Mouse (Mus musculus): Measurements from ENCODE around the gene 4931428L18Rik.

4931428L18Rik gene

DNA sequence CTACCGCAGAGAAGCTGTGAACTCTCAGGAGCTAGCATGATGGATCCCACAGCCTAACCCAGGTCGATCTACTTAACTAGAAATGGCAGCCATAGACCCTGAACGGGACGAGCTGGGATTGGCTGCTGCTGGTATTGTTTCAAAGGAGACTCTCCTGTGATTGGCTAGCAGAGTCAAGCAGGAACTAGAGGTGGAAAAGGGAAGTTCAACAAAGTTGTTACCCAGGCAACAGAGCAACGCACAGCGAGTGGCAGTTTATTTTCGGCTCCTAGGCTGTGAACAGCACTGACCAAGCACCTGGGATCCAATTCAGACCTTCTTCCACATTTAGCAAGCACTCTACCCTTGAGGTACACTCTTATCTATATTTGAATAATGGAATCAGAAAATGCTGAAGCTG is at the start of gene 4931428L18Rik, which contains the start of gene Pih1d3:
Gene 4931428L18Rik (minus strand): TSS at position 121 of the 400 bp plus-strand sequence.
Gene Pih1d3 (plus strand): TSS at position 275 of the 400 bp plus-strand sequence.
- DNase-seq (ENCODE audit: low spot score), result no peak

DNA sequence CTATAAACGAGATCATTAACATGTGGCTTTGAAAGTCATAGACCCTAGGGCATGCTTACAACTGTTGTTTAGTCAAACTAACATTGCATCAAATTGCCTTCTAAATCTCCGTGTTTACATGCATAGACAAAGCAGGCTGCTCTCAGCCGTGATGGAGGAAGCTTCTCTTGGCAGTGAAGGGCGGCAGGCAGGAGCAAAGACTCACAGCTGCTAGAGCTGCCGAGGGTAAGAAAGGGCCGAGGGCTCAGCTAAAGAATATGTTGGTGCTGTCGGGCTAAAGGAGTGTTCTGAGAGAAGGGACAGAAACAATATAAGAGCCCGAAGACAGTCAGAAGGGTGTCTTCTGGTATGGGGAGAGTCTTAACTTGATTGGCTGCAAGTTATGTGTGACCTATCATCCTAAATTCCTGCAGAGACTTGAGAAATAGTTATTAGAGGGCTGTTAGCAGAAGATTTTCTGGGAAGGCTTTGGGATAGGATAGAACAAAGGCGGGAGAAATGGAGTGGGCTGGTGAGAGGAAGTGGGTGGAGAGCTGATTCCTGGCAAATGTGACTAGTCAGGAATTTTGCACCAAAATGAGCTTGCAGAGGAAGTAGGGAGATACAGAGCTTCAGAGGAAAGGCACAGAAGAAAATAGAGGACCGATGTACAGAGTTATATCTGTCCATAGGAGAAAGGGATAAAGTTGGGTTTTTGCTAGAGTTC is 37.9 kb upstream of the 4931428L18Rik start:
- no peak for DNase-seq (ENCODE audit: low spot score)

DNA sequence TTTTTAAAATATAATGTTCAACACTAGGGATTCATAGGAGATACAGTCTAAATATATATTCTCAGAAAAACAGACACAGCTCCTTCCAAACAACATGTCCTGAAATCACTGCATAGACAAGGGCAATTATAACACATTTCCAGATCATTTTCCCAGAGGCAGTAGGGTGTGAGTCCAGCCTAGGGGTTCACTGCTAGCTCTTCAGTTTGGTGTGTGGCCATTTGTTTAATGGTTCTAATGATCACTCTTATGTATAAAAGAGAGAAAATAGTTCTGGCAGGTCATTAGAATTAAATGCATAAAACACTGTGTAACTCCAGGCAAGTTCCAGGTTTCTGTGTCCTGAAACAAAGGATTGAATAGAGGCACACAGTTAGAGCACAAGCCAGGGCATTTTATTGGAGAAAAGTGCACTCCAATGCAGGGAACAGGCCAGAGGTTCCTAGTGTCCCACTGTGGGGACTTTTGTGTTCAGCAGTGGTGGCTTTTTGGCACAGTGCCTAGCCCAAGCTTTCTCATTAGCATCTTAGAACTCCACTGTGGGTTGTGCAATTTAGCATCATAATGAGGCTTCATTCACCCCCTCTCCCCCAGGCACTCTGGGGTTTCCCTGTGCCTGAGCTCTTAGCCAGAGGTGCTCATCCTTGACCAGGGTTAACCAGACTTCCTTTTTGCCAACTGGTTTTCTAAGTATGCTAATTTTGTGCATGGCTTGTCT is 11.0 kb upstream of the 4931428L18Rik start:
- DNase-seq (ENCODE audit: low spot score), result no peak

DNA sequence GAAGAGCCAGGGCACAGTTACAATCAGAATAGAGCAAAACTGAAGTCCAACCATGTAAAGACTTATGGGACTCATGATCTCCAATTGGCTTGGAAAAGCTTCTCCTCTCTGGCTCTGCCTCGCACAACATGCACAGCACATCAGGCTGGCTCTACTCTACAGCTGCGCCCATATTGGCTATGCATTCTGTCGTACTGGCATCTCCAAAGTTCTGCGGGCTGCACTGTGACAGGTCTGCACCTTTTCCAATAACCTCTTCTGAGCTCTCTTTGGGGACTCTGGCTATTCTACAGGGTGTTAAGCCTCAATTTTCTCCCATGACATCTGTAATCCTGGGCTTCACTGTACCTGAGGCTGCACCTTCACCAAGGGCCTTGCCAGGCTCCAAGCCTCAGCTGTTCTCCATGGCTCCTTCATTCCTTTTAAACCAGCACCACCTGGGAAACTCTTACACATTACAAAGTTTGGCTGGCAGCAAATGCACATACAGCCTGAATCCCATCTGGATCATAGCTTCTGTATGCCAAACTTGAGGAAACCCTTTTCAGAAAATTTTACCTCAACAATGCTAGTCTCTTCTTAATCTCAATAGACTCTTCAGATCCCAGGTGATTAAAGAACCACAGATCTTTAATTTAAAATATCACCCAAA is 1.8 kb downstream of the 4931428L18Rik start:
- DNase-seq (ENCODE audit: low spot score), result no peak

DNA sequence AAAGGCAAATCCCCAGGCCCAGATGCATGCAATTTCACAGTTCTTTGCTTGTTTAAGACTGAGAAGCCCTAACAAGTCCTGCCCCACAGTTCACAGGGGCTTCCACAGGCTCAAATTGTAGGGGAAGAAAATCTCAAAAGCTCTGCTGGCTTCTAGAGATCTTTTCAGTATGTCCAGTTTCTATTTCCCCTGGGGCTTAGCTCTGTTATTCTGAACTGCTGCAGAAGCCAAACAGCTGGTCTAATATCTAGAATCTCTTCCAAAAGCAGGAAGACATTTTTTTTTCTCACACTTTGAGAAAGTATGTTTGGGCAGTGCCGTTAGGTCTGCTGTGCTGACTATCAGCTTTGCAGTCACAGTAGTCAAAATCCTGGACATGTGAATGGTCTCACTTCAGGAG is 7.7 kb downstream of the 4931428L18Rik start:
- no peak for DNase-seq (ENCODE audit: low spot score)

DNA sequence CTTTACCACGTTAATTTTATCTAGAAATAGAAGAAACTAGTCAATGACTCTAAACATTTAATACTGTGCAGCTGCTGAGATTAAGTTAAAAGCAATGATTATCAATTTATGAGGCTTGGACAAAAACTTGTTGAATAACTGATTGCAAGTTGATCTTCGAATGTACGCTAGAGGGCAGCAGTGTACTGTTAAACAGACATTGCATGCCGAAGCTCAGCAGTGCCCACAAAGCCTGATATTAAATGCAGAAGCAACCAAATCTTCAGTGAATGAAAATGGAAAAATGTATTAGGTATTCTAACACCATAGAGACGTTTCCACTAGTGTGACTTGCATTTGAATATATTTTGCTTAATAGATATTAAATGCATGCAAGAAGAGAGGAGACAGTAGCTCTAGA is 12.3 kb downstream of the 4931428L18Rik start:
- DNase-seq (ENCODE audit: low spot score), result peak; percentile 38

DNA sequence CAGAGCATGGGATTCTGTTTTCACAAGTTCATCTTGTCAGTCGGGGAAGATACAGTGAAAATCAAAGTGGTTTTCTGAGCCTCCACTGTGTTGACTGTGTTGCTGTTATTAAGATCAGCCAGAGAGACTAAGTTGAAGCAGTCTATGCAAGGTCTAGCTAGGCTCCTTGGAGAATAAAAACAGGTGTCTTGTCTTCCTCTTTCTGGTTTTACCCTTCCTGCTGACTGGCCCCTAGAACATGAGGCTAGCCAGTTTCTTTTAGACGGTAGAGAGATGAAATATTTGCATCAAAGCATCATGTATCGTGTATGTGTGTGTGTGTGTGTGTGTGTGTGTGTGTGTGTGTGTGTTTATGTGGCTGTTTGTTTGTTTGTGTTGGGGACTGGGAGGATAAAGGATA is 16.7 kb downstream of the 4931428L18Rik start:
- DNase-seq (ENCODE audit: low spot score), result no peak

DNA sequence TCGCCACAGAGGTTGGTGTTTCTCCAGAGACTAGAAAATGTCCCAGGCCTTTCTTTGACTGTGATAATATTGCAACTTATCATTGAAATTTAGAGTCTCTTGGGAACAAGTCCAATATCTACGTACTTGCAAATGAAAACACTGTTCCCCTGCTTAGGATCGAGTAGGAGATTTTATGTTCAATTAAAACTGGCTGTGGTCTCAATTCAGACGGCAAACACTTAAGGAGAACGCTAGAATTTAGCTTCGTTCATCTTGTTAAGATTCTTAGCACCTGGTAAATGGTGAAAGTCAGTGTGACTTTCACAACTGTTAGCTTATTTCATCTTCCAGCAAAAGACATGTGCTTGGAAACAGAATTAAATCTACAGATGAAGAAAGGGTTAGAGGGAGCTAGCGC is 17.1 kb downstream of the 4931428L18Rik start:
- DNase-seq (ENCODE audit: low spot score), result no peak

DNA sequence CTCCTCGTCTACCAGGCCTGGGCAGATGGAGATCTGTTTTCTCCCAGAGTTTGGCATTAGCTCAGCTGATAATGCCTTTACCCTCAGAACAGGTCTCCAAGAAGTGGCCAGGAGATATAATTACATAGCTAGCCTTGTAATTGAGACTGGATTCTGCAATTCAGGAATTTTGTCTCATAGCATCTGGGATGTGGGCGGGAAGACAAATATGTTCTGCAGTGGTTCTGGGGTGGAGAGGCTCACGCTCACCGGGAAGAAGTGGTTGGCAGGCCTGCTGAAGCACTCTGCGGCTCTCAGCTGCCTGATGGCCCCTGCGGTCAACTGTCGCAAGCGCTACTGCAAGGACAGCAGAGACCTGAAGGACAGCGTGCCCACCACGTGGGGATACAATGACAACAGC is 18.7 kb downstream of the 4931428L18Rik start:
- no peak for DNase-seq (ENCODE audit: low spot score)

DNA sequence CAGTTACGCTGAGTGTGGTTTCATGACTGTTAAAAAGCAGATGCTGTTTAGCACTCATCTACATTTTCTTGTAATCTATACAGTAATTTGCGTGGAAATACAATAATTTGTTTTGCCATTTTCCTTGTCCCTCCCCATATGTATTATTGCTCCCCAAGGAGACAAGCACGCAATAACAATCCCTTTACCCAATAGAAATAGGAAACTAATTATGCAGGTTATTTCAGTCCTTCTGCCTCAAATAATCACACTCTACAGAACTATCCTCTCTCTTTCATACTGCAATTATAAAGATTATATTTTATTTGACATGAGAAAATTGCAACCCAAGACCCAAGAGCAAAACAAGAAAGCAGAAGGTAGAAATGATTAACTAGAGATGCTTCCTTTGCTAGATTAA is 25.5 kb downstream of the 4931428L18Rik start:
- DNase-seq (ENCODE audit: low spot score), result no peak

DNA sequence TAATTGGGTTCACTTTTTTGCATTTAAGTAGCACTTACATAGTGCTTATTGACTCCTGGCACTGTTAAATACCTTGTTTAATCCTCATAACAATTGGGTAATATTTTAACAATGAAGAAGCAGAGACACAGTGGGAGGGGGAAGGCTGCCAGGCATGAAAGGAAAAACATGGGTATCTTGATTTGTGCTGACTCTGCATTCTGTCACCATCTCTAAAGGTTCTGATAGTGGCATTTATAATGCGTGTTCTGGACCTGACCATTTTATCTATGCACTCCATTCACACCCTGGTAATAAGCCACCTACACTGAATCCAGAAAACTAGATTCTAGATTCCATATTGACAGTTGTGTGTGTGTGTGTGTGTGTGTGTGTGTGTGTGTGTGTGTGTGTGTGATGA is 26.9 kb downstream of the 4931428L18Rik start:
- no peak for DNase-seq (ENCODE audit: low spot score)

DNA sequence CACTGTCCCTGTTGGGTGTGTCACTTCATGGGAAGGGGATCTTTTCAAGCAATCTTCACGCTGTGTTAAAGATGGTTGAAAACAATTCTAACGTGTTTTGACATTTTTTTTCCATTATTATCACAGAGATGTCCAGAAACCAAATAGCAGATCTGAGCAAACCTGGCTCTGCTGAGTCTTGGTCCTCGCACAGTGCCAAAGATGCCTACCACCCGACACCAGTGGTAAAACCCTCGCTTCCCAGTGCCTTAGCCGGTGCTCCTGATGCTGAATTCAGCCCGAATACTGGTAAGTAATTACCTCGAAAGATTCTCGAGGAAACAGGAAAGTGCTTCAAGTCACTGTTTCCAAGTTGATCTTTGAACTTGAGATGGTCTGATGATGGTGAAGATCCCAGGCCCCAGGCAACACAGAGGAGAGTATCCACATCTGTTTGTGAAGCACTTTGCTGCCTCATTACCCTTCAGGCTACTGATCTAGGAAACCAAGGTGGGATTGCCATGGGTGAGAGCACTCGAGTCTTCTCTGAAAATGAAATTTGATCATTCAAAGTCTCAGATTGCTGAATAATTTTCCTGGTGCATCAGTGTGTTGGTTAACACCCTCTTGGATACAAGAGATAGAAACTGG is 32.1 kb downstream of the 4931428L18Rik start:
- DNase-seq (ENCODE audit: low spot score), result no peak

DNA sequence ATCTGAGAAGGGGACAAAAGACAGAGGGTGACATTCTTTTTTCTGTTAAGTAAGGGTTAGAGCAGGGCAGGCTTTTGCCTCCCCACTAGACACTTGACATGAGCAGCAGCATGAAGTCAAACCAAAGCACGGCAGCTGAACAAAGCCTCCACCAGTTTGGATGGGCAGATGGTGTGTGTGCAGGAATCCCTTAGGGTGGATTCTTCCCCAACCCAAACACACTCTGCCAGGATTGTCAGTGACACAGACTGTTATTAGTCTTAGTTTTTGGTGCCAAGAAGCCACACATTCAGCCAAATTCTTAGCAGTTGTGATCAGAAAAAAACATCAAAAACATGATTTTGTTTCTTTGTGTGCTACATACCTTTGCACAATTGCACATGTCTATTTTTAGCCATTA is 44.2 kb downstream of the 4931428L18Rik start:
- DNase-seq (ENCODE audit: low spot score), result no peak

DNA sequence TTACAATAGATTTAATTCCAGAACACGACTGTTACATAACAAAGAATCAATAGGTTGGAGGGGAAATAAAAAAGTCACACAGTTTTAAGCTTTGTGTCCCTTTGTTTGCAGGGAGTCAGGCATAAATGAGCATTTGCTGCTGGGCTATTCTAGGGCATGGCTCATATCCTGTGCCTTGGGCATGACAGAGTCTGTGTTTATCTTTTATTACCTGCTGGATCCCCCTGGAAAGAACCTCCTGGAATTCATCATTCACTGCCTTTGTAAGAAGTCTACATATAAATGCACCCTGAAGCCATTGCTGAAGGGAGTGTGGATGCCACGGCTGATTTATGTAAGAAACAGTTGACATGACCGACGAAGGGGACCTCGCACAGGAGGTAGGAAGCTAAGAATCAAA is 46.4 kb downstream of the 4931428L18Rik start, which contains the start of gene Lgsn:
Gene Lgsn (plus strand): TSS at position 301 of the 400 bp plus-strand sequence.
- no peak for DNase-seq (ENCODE audit: low spot score)

DNA sequence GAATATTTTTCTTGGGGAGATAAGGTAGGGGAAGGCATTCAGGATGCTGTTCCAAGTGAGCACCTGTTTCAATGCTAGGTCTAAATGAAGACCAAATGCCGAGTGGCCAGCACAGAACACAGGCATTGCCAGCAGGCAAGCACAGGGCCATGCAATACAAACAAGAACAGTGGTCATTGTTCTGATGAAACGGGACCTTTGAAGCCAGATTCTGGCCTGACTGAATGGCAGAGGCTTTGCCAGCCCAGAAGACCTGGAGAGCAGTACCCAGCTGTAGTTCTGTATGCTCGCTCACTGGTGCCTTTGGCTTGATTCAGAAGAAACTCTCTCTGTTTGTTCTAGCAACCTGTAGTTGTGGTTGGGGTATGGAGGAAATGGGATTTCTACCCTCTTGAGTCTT is 47.1 kb downstream of the 4931428L18Rik start:
- no peak for DNase-seq (ENCODE audit: low spot score)

DNA sequence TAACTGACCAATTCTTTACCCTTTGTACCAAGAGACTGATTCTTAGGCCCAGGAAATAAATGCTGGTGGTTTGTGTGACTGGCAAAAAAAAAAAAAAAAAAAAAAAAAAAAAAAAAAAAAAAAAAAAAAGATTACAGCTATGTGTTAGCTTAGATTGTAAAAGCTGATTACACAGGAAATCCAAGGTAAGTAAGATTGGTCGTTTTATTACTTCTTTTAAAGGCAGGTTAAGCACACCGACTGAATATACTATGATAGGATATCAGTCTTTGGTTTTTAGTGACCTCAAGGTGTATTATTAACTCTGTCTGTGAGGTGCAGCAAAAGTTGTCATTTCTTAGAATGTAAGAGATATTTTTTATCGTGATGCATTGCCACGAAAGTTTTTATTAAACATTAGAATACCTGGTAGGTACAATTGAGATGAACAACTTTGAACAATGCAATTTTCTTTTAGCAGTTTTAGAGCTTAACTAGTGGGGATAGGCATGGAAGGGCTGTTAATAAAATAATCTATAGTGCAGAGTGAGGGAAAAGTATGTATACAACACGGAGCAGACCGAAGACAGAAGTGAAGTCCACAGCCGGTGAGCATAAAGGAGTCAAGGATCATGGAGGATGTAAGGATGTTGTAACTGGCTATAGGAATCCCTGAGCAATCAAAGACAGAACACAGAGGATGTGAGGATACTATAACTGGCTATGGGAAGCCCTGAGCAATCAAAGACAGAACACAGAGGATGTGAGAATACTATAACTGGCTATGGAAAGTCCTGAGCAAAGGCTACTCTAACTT is 57.0 kb downstream of the 4931428L18Rik start:
- no peak for DNase-seq (ENCODE audit: low spot score)

DNA sequence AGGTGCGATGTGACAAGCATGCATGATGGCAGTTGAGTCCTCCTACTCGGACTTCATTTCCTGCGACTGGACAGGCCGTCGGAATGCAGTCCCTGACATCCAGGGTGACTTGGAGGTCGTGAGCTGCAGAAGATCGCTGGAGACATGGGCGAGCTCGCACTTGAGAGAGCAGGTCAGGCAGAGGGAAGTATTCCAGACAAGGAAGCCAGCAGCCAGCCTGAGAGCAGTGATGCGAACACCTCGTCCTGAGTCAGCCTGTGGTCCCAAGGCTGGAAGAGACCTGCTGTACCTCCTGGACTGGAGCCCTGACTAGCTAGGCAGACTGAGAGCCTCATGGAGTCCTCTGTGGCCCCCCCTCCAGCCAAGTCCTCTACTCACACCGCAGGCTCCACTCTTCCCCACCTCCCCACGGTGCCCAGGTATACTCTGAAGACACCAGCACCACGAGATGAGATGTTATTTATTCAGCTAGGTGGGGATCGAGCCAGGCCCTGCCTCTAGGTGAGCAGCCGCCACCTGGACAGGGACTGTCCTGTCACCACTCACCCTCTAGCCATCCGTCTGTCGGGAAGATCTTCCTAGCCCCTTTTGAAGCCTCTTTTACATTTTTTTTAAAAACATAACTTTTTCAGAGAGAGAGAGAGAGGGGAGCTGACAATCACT is 57.8 kb downstream of the 4931428L18Rik start:
- DNase-seq (ENCODE audit: low spot score), result no peak

DNA sequence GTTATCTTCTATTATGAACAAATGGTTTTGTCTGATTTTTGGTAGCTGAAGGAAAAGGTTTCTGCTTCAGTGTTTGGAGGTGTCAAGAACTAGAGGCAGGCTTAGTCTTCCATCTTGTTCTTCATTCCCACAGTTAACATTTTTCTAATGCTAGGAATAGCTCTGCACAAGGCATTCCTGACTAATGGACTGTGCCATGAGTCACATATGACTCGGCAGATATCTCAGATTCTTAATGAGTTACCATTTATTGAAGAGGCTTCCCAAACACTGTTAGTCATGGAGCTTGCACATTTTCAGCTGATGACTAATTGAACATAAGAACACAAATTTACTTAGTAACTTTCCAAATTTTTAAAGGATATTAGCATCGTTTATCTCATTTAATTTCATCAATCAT is 65.6 kb downstream of the 4931428L18Rik start:
- no peak for DNase-seq (ENCODE audit: low spot score)

DNA sequence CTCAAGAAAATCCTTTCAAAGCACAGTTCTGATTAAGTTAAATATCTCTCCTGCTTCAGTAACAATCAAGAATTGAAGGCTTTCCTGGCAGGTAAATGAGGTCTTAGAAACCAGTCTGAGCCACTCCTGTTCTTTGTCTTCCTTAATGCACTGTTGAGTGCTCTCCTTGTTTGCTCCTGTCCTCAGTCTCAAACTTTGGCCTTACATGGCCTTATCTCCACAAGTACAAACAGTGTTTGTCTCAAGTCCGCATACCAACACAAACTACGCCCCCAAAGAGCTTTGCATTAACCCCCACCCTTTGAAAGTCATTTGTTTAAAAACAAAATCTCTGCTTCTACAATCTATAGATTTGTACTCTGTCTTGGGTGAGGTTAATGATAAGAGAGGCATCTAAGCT is 66.3 kb downstream of the 4931428L18Rik start:
- DNase-seq (ENCODE audit: low spot score), result no peak

DNA sequence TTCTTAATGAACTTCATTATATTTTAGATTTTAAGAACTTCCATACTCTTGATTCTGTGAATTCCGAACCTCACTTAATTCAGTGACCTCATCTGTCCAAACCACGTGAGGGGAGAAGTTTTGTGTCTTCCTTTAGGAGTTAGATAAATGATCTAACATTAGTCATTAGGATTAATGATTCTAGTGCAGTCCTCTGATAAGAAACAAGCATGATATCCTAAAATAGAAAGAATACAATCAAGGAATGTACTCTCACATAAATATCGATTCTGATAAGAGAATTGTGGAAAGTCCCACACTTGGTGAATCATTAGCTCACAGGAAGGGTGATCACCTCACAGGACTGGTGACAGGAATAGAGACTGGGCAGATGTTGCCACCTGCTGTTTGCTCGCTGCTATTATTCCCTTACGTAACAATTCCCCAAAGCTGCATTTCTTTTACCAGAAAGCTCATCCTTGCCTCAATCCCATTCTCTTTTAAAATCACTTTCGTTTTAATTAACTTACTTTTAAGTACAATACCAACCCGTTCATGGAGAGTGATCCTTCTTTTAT is 68.6 kb downstream of the 4931428L18Rik start:
- DNase-seq (ENCODE audit: low spot score), result no peak
